Mouse (Mus musculus) cerebellum, adult 9-10 months (tissue): ENCODE measurements around the gene Tsc1.

Experiments
- DNase-seq: peaks from one replicate; pipeline ENCODE4 v3.0.0; 2022

Tsc1 gene

DNA sequence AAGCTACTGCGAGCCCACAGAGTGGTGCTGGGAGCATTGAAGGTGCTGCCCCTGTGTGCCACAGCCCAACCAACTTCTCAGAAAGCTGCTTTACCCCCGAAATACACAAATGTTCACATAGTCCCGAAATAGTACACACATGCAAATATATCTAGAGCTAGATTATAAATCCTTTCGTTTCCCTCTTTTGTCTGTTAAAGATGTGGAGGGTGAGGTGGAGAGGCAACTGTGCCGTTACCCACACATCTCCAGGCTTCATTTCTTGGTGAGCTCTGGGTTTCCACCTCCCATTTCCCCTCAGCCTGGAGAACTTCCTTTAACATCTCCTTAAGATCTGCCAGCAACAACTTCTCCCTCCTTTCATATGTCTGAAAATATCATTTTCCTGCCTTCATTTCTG is 99.1 kb downstream of the Tsc1 start:
- no peak for DNase-seq
